In the genomic region with DNA sequence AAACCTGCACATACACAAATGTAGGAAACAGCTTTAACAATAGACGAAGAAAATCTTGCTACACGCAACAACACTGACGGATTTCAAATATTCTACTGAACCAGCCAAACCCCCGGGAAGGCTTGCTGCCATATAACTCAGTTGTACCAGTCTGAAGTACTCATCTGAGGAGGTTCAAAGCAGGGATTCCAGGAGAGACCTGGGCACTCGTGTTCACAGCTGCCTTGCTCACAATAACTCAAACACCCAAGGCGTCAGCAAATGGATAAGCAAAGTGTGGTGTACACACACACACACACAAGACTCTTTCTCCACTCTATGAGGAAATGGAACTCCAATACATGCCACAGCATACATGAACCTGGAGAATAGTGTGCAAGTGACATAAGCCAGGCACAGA, we compare ENCODE assay signal across 1 mouse cellular context.
A peak's percentile ranks its signal among the peaks of the same experiment; 100 is the strongest.
TF ChIP-seq lines count a peak whose summit lies in the region.

No protein-coding gene starts in this region.

TF ChIP-seq in CH12.LX, 34 proteins besides CTCF, POLR2A, EP300 and RAD21 (continued from another document):
- TF ChIP-seq JUN (IDR thresholded peaks at IDR 0.05; ENCODE audit: insufficient read depth, low read depth, low read length) (no peak), E2F4 (IDR thresholded peaks at IDR 0.05; ENCODE audit: insufficient replicate concordance, low read depth, low read length) (no peak), MXI1 (IDR thresholded peaks at IDR 0.05; ENCODE audit: low read depth, low read length) (no peak), MYC (IDR thresholded peaks at IDR 0.05; ENCODE audit: low read depth, low read length) (0 out of 2 replicates have a peak, but pooled peaks have one; percentile 25), POLR2AphosphoS2 (IDR thresholded peaks at IDR 0.05; ENCODE audit: low read depth, low read length) (peak; percentile 6; the same call in 1 of the 2 replicates), NRF1 (IDR thresholded peaks at IDR 0.05; ENCODE audit: low read depth, low read length) (no peak), ZC3H11A (IDR thresholded peaks at IDR 0.05; ENCODE audit: low read depth, low read length) (no peak), SIN3A (IDR thresholded peaks at IDR 0.05; ENCODE audit: low read length) (peak; percentile 17; the same call in 1 of the 2 replicates), ZNF384 (IDR thresholded peaks at IDR 0.05; ENCODE audit: low read depth, low read length) (no peak), IRF4 (IDR thresholded peaks at IDR 0.05; ENCODE audit: low read depth, low read length) (no peak), TCF12 (IDR thresholded peaks at IDR 0.05; ENCODE audit: low read depth, low read length) (0 out of 2 replicates have a peak, but pooled peaks have one; percentile 21), ELF1 (IDR thresholded peaks at IDR 0.05; ENCODE audit: low read depth, low read length) (no peak), HCFC1 (IDR thresholded peaks at IDR 0.05; ENCODE audit: low read depth, low read length) (no peak), TBP (conservative IDR thresholded peaks at IDR 0.05; ENCODE audit: low read depth, low read length) (no peak), CHD1 (IDR thresholded peaks at IDR 0.05; ENCODE audit: low read depth, low read length) (peak; percentile 95), USF2 (conservative IDR thresholded peaks at IDR 0.05; ENCODE audit: low read depth, low read length) (no peak), RCOR1 (conservative IDR thresholded peaks at IDR 0.05; ENCODE audit: low read depth, low read length) (no peak), MAZ (IDR thresholded peaks at IDR 0.05; ENCODE audit: low read depth, low read length) (peak; percentile 57; the same call in 1 of the 2 replicates), SMC3 (IDR thresholded peaks at IDR 0.05; ENCODE audit: low read depth, low read length) (no peak), ETS1 (conservative IDR thresholded peaks at IDR 0.05; ENCODE audit: low read depth, low read length) (no peak), PAX5 (IDR thresholded peaks at IDR 0.05; ENCODE audit: low read length) (no peak), JUND (conservative IDR thresholded peaks at IDR 0.05; ENCODE audit: low read depth, low read length) (no peak), GABPA (IDR thresholded peaks at IDR 0.05; ENCODE audit: insufficient replicate concordance, low read depth, low read length) (no peak), KAT2A (IDR thresholded peaks at IDR 0.05; ENCODE audit: insufficient replicate concordance, low read length) (no peak), MAX (IDR thresholded peaks at IDR 0.05; ENCODE audit: low read length) (0 out of 2 replicates have a peak, but pooled peaks have one; percentile 24)
